Mouse (Mus musculus): ENCODE measurements at regions not wholly inside any gene's neighbourhood (a gene's known extent, or its start where the extent isn't known, plus 50 kb on each side); places are given as distances from the start of the nearest gene placed in this dataset.

- Histone ChIP-seq H3K4me3 (ENCODE audit: low read depth, low read length) (no peak overlapping the region), H3K4me1 (ENCODE audit: control insufficient read depth, insufficient read depth, low read length) (no peaks in the 10 kb centered on the region), H3K9me3 (replicated peaks; ENCODE audit: control insufficient read depth, insufficient read depth, low read length, poor library complexity, severe bottlenecking) (no peaks in the 10 kb centered on the region), H3K36me3 (ENCODE audit: control insufficient read depth, insufficient read depth, low read length, poor library complexity, severe bottlenecking) (no peaks in the 10 kb centered on the region), H3K27ac (ENCODE audit: insufficient read depth, low read length) (no peak overlapping the region), H3K27me3 (ENCODE audit: control insufficient read depth, insufficient read depth, low read length, poor library complexity, severe bottlenecking) (no peaks in the 10 kb centered on the region), H3K9ac (ENCODE audit: low read depth, poor library complexity, severe bottlenecking) (no peak overlapping the region)
- TF ChIP-seq POLR2A (IDR thresholded peaks at IDR 0.05; ENCODE audit: insufficient read depth, low read length): no peak
- TF ChIP-seq EP300 (IDR thresholded peaks at IDR 0.05; ENCODE audit: insufficient read depth, low read depth, low read length): no peak
- TF ChIP-seq CTCF (IDR thresholded peaks at IDR 0.05; ENCODE audit: low read depth, low read length): no peak
These were observed 734.8 kb downstream of the Inhba start for GRCm38 (mm10) chr13:16746451-16746850.

- Histone ChIP-seq H3K27ac (ENCODE audit: insufficient read depth, low read length) (no peak overlapping the region), H3K9me3 (replicated peaks; ENCODE audit: control insufficient read depth, insufficient read depth, low read length, poor library complexity, severe bottlenecking) (no peaks in the 10 kb centered on the region), H3K36me3 (ENCODE audit: control insufficient read depth, insufficient read depth, low read length, poor library complexity, severe bottlenecking) (no peaks in the 10 kb centered on the region), H3K27me3 (ENCODE audit: control insufficient read depth, insufficient read depth, low read length, poor library complexity, severe bottlenecking) (no peaks in the 10 kb centered on the region), H3K9ac (ENCODE audit: low read depth, poor library complexity, severe bottlenecking) (no peak overlapping the region), H3K4me1 (ENCODE audit: control insufficient read depth, insufficient read depth, low read length) (no peaks in the 10 kb centered on the region), H3K4me3 (ENCODE audit: low read depth, low read length) (no peak overlapping the region)
- TF ChIP-seq POLR2A (IDR thresholded peaks at IDR 0.05; ENCODE audit: insufficient read depth, low read length): no peak
- TF ChIP-seq EP300 (IDR thresholded peaks at IDR 0.05; ENCODE audit: insufficient read depth, low read depth, low read length): no peak
- no peak for TF ChIP-seq CTCF (IDR thresholded peaks at IDR 0.05; ENCODE audit: low read depth, low read length)
These were observed 744.6 kb downstream of the Inhba start for GRCm38 (mm10) chr13:16756264-16756663.

- no peak overlapping the region for H3K9ac ChIP-seq (ENCODE audit: low read depth, poor library complexity, severe bottlenecking)
- H3K36me3 ChIP-seq (ENCODE audit: control insufficient read depth, insufficient read depth, low read length, poor library complexity, severe bottlenecking): no peaks in the 10 kb centered on the region
- H3K27ac ChIP-seq (ENCODE audit: insufficient read depth, low read length): no peak overlapping the region
- peaks cover 2% of the 10 kb centered on the region for H3K4me1 ChIP-seq (ENCODE audit: control insufficient read depth, insufficient read depth, low read length)
- no peaks in the 10 kb centered on the region for H3K9me3 ChIP-seq (replicated peaks; ENCODE audit: control insufficient read depth, insufficient read depth, low read length, poor library complexity, severe bottlenecking)
- TF ChIP-seq CTCF (IDR thresholded peaks at IDR 0.05; ENCODE audit: low read depth, low read length): no peak
- no peak for TF ChIP-seq EP300 (IDR thresholded peaks at IDR 0.05; ENCODE audit: insufficient read depth, low read depth, low read length)
- no peak for TF ChIP-seq POLR2A (IDR thresholded peaks at IDR 0.05; ENCODE audit: insufficient read depth, low read length)
- no peak overlapping the region for H3K4me3 ChIP-seq (ENCODE audit: low read depth, low read length)
- H3K27me3 ChIP-seq (ENCODE audit: control insufficient read depth, insufficient read depth, low read length, poor library complexity, severe bottlenecking): no peaks in the 10 kb centered on the region
These were observed 748.4 kb downstream of the Inhba start for GRCm38 (mm10) chr13:16760045-16760444.

GRCm38 (mm10) chr13:16761415-16761814 is 749.8 kb downstream of the Inhba start:
- Histone ChIP-seq H3K27me3 (ENCODE audit: control insufficient read depth, insufficient read depth, low read length, poor library complexity, severe bottlenecking) (no peaks in the 10 kb centered on the region), H3K4me1 (ENCODE audit: control insufficient read depth, insufficient read depth, low read length) (peaks cover 2% of the 10 kb centered on the region), H3K9me3 (replicated peaks; ENCODE audit: control insufficient read depth, insufficient read depth, low read length, poor library complexity, severe bottlenecking) (no peaks in the 10 kb centered on the region), H3K4me3 (ENCODE audit: low read depth, low read length) (no peak overlapping the region), H3K27ac (ENCODE audit: insufficient read depth, low read length) (no peak overlapping the region), H3K9ac (ENCODE audit: low read depth, poor library complexity, severe bottlenecking) (no peak overlapping the region), H3K36me3 (ENCODE audit: control insufficient read depth, insufficient read depth, low read length, poor library complexity, severe bottlenecking) (no peaks in the 10 kb centered on the region)
- TF ChIP-seq EP300 (IDR thresholded peaks at IDR 0.05; ENCODE audit: insufficient read depth, low read depth, low read length) (no peak), CTCF (IDR thresholded peaks at IDR 0.05; ENCODE audit: low read depth, low read length) (no peak), POLR2A (IDR thresholded peaks at IDR 0.05; ENCODE audit: insufficient read depth, low read length) (no peak)

GRCm38 (mm10) chr13:16762326-16762725 is 750.7 kb downstream of the Inhba start:
- peaks cover 2% of the 10 kb centered on the region for H3K4me1 ChIP-seq (ENCODE audit: control insufficient read depth, insufficient read depth, low read length)
- H3K9me3 ChIP-seq (replicated peaks; ENCODE audit: control insufficient read depth, insufficient read depth, low read length, poor library complexity, severe bottlenecking): no peaks in the 10 kb centered on the region
- H3K9ac ChIP-seq (ENCODE audit: low read depth, poor library complexity, severe bottlenecking): no peak overlapping the region
- H3K27ac ChIP-seq (ENCODE audit: insufficient read depth, low read length): no peak overlapping the region
- no peak overlapping the region for H3K4me3 ChIP-seq (ENCODE audit: low read depth, low read length)
- H3K36me3 ChIP-seq (ENCODE audit: control insufficient read depth, insufficient read depth, low read length, poor library complexity, severe bottlenecking): no peaks in the 10 kb centered on the region
- TF ChIP-seq CTCF (IDR thresholded peaks at IDR 0.05; ENCODE audit: low read depth, low read length) (no peak), POLR2A (IDR thresholded peaks at IDR 0.05; ENCODE audit: insufficient read depth, low read length) (no peak), EP300 (IDR thresholded peaks at IDR 0.05; ENCODE audit: insufficient read depth, low read depth, low read length) (no peak)
- H3K27me3 ChIP-seq (ENCODE audit: control insufficient read depth, insufficient read depth, low read length, poor library complexity, severe bottlenecking): no peaks in the 10 kb centered on the region

GRCm38 (mm10) chr13:16762727-16763512 is 751.3 kb downstream of the Inhba start:
- Histone ChIP-seq H3K9me3 (replicated peaks; ENCODE audit: control insufficient read depth, insufficient read depth, low read length, poor library complexity, severe bottlenecking) (no peaks in the 10 kb centered on the region), H3K27ac (ENCODE audit: insufficient read depth, low read length) (no peak overlapping the region), H3K4me1 (ENCODE audit: control insufficient read depth, insufficient read depth, low read length) (peaks cover 2% of the 10 kb centered on the region), H3K4me3 (ENCODE audit: low read depth, low read length) (no peak overlapping the region), H3K27me3 (ENCODE audit: control insufficient read depth, insufficient read depth, low read length, poor library complexity, severe bottlenecking) (no peaks in the 10 kb centered on the region), H3K36me3 (ENCODE audit: control insufficient read depth, insufficient read depth, low read length, poor library complexity, severe bottlenecking) (no peaks in the 10 kb centered on the region), H3K9ac (ENCODE audit: low read depth, poor library complexity, severe bottlenecking) (no peak overlapping the region)
- no peak for TF ChIP-seq EP300 (IDR thresholded peaks at IDR 0.05; ENCODE audit: insufficient read depth, low read depth, low read length)
- TF ChIP-seq CTCF (IDR thresholded peaks at IDR 0.05; ENCODE audit: low read depth, low read length): no peak
- no peak for TF ChIP-seq POLR2A (IDR thresholded peaks at IDR 0.05; ENCODE audit: insufficient read depth, low read length)
